Mouse (Mus musculus) retina, adult 2 months (tissue): ENCODE measurements around the gene Asb10.
A peak's percentile ranks its signal among the peaks of the same experiment; 100 is the strongest.
"Not testable (repeated sequence)": the region's sequence is repeated elsewhere in the genome, so short reads cannot be mapped to it uniquely, and the experiment has no call there.

Experiments used
- DNase-seq: peaks from one replicate; pipeline ENCODE4 v3.0.0-alpha.2; 2012; ENCODE audit warnings: low read depth, low spot score

Gene Asb10

GRCm38 (mm10) chr5:24540387-24541143, at the start of gene Asb10:
Gene Asb10, minus strand, starts transcription at chr5:24540978.
- DNase-seq: no peak

- DNase-seq: no peak
Measured at GRCm38 (mm10) chr5:24589511-24590500, 49.0 kb upstream of the Asb10 start.

- DNase-seq: no peak
Measured at GRCm38 (mm10) chr5:24587200-24587577, 46.4 kb upstream of the Asb10 start.

GRCm38 (mm10) chr5:24586547-24587199, 45.9 kb upstream of the Asb10 start, which contains the start of gene Chpf2:
Gene Chpf2, plus strand, starts transcription at chr5:24586741.
- peak; percentile 74 for DNase-seq

- DNase-seq: no peak
Measured at GRCm38 (mm10) chr5:24586106-24586505, 45.3 kb upstream of the Asb10 start.

GRCm38 (mm10) chr5:24578109-24578963, 37.6 kb upstream of the Asb10 start:
- DNase-seq: no peak

- DNase-seq: peak; percentile 100
Measured at GRCm38 (mm10) chr5:24577183-24577929, 36.6 kb upstream of the Asb10 start, which contains the start of gene Abcf2. Gene Abcf2, minus strand, starts transcription at chr5:24577467.

GRCm38 (mm10) chr5:24576801-24577182, 36.0 kb upstream of the Asb10 start:
- no peak for DNase-seq

- DNase-seq: no peak
Measured at GRCm38 (mm10) chr5:24575948-24576347, 35.2 kb upstream of the Asb10 start.

GRCm38 (mm10) chr5:24556709-24557108, 15.9 kb upstream of the Asb10 start, which contains the start of gene 4931409K22Rik:
Gene 4931409K22Rik, minus strand, starts transcription at chr5:24556809.
- DNase-seq: no peak

- not testable (repeated sequence) for DNase-seq
Measured at GRCm38 (mm10) chr5:24555335-24555734, 14.6 kb upstream of the Asb10 start.

- no peak for DNase-seq
Measured at GRCm38 (mm10) chr5:24553621-24554244, 13.0 kb upstream of the Asb10 start.

- no peak for DNase-seq
Measured at GRCm38 (mm10) chr5:24551317-24551688, 10.5 kb upstream of the Asb10 start.

GRCm38 (mm10) chr5:24550598-24551316, 10.0 kb upstream of the Asb10 start:
- no peak for DNase-seq

- DNase-seq: no peak
Measured at GRCm38 (mm10) chr5:24542643-24543042, 1.9 kb upstream of the Asb10 start.

- DNase-seq: no peak
Measured at GRCm38 (mm10) chr5:24541144-24541569, 379 bp upstream of the Asb10 start.

- DNase-seq: no peak
Measured at GRCm38 (mm10) chr5:24539571-24540296, 1.0 kb downstream of the Asb10 start.

- no peak for DNase-seq
Measured at GRCm38 (mm10) chr5:24537618-24538017, 3.2 kb downstream of the Asb10 start.
